Mouse (Mus musculus): ENCODE results near the gene Mars.
A peak's percentile ranks its signal among the peaks of the same experiment; 100 is the strongest.

GRCm38 (mm10) chr10:127290307-127290929, 21.2 kb downstream of the Mars start:
- TF ChIP-seq POLR2A (IDR thresholded peaks at IDR 0.05; ENCODE audit: extremely low read depth, insufficient read depth, low read length) (peak; percentile 91), CTCF (IDR thresholded peaks at IDR 0.05; ENCODE audit: low read depth, low read length) (no peak)
